Mouse (Mus musculus) right cerebral cortex, postnatal 10 days (tissue): ENCODE data around the gene Gm10065.

Experiments
- DNase-seq, 2 experiments: peaks; one replicate each; pipeline ENCODE4 v3.0.0; 2021; ENCODE audit warnings: low spot score in 2 of 2

The Gm10065 gene

GRCm38 (mm10) chr13:21435476-21435875, 43.8 kb downstream of the Gm10065 start:
- no peak for DNase-seq
